Mouse (Mus musculus) splenic B cell, adult 2 months (primary cell): ENCODE data around the gene Zfp882.
A peak's percentile ranks its signal among the peaks of the same experiment; 100 is the strongest.
"Not testable (repeated sequence)": the region's sequence is repeated elsewhere in the genome, so short reads cannot be mapped to it uniquely, and the experiment has no call there.

Source experiments
- DNase-seq: peaks from one replicate; pipeline ENCODE4 v3.0.0-alpha.2; 2011; ENCODE audit warnings: low read depth, low spot score
- H3K27me3 ChIP-seq: 2 replicates; pipeline ENCODE4 v1.6.1; 2012; ENCODE audit warnings: mild to moderate bottlenecking, low read length, moderate library complexity, mixed read lengths; ENCODE audit not compliant: control insufficient read depth, poor library complexity, insufficient read depth, severe bottlenecking
- H3K36me3 ChIP-seq: 2 replicates; pipeline ENCODE4 v1.6.1; 2012; ENCODE audit warnings: mild to moderate bottlenecking, low read length, moderate library complexity, mixed read lengths; ENCODE audit not compliant: control insufficient read depth, poor library complexity, insufficient read depth, severe bottlenecking

Zfp882 gene

DNA sequence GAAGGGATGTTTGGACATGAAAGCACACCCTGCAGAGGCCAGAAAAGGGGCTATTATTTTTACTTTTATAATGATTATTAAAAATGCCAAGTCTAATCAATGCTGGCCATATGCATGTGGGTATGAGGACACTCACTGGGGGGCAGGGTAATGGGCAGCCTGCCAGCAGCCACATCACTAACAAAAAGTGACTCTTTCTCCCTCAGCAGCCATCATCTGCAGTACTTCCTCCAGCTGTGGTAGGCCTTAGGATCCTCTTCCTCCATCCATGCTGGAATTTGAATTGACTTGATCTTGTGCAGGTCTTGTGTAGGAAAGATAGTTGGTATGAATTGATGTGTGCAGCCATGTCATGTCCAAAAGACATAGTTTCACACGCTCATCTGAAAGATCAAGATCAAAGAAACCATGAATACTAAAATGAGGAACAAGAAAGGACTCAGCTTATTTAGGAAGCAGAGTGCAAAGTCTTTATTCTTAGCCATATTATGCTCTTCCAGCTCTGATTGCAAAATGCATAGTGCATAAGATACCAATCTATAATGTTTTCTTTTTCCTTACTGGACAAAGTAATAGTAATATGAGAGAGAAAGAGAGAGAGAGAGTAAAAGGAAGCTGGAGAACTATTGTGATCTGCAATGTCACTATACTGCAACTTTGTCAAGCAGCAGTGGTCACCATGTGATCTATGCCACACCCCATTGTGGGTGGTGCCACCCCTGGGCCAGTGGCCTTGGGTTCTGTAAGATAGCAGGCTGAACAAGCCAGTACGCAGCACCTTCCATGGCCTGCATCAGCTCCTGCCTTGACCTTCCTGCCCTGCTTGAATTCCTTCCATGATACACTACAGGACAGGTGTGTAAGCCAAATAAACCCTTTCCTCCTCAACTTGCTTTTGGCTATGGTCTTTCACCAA lies 32.1 kb downstream of the Zfp882 start:
- no peaks in the 10 kb centered on the region for H3K36me3 ChIP-seq
- DNase-seq: peak; percentile 31
- no peaks in the 10 kb centered on the region for H3K27me3 ChIP-seq

- DNase-seq: no peak
- Histone ChIP-seq H3K27me3 (no peaks in the 10 kb centered on the region), H3K36me3 (no peaks in the 10 kb centered on the region)
These were observed 33.4 kb downstream of the Zfp882 start for GRCm38 (mm10) chr8:71941776-71942175.

DNA sequence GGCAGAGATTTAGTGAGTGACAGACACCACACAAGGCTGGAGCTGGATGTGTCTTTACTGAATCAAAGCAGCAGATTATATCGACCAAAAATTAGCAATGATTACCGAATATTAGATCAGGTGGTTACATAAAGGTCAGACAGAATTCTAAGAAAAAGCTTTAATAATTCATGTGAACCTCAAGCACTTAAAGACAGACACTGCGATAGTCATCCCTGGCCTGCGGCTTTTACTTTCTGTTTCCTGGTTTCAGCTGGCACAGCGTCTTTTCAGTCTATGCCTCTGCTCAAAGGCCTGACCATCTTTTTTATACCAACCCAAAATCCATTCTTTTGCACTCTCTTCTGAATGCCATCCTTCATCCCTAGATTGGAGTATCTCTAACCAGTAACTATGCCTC lies 40.2 kb downstream of the Zfp882 start:
- Histone ChIP-seq H3K36me3 (no peaks in the 10 kb centered on the region), H3K27me3 (no peaks in the 10 kb centered on the region)
- DNase-seq: no peak

DNA sequence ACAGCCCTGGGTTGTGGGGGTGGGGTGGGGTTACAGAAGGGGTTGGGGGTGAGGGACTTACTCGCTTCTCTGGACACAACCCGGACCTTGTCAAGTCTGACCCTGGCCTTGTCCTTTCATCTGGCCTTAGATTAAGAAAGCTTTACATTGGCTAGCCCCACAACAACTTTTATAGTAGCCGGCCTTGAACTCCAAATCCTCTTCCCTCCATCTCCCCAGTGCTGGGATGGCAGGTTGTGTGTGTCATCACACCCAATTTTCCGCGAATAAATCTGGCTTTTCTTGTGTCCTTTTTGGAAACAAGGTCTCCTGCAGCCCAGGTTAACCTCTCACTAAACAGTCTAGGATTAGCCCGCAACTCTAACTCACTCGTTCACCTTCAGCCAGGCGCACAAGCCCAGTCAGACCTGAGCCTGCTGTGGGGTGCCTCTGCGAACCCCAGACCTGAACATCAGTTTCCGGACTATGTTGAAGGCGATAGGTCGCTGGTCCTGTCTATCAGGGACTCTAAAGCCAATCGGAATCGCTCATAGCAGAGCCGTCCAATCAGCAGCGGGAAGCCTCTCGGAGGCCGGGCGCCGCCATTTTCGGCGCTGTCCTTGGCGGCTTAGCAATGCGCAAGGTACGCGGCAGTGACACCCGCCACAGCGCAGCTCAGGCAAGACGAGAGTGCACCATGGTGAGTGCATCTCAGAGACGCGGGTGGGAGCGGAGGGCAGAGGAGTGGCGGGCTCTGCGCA lies 42.2 kb downstream of the Zfp882 start, which contains the start of gene Zfp961:
Zfp961 (plus strand) TSS at position 557 of the 740 bp plus-strand sequence.
- H3K27me3 ChIP-seq: no peaks in the 10 kb centered on the region
- no peaks in the 10 kb centered on the region for H3K36me3 ChIP-seq
- peak; percentile 99 for DNase-seq

- Histone ChIP-seq H3K36me3 (no peaks in the 10 kb centered on the region), H3K27me3 (no peaks in the 10 kb centered on the region)
- DNase-seq: peak; percentile 11
These were observed 43.2 kb downstream of the Zfp882 start for GRCm38 (mm10) chr8:71951436-71952161.

DNA sequence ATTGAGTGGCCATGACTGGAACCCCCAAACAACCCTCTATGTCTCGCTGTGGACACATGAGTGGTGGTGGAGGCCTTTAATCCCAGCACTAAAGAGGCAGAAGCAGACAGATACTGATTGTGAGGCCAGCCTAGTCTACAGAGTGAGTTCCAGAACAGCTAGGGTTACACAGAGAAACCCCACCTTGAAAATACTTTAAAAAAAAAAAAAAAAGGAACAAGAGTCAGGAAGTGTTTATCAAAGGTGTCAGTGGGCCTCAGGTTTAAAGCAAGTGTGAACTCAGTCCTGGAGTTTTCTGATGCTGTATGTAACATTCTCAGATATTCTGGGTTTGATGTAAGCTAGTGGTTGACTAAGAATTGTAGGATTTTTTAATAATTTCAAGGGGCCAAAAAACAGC lies 44.1 kb downstream of the Zfp882 start:
- H3K36me3 ChIP-seq: no peaks in the 10 kb centered on the region
- H3K27me3 ChIP-seq: no peaks in the 10 kb centered on the region
- DNase-seq: peak; percentile 10

DNA sequence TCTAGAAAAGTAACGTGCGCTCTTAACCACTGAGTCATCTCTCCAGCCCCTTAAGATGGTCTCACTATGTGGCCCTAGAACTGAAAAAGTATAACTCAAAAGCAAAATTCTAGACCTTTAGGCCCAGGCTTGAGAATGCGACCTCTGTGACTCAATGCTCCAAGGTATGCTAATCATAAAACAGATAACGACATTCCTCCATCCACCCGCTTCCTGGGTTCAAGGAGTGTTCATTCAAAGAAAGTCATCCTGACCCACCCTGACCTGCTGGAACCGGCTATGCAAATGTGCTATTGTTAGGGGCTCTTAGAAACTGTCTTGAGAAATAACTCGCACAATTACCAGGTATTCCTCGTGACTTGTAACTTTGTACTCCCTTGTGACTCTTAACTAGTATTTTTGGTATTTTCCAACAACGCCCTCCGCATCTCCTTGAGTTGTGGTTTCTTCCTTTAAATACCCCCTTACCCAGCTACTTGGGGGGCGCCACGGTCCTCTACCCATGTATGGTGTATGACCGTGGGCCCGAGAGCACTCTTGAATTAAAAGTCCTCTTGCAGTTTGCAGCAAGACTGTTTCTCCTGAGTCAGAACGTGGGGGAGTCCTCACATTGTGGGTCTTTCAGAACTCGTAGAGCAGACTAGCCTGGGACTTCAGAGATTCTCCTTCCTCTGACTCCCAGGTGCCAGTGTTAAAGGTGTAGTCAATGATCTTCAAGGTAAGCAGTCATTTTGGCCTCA lies 44.7 kb downstream of the Zfp882 start:
- not testable (repeated sequence) for DNase-seq, H3K27me3 ChIP-seq, H3K36me3 ChIP-seq

DNA sequence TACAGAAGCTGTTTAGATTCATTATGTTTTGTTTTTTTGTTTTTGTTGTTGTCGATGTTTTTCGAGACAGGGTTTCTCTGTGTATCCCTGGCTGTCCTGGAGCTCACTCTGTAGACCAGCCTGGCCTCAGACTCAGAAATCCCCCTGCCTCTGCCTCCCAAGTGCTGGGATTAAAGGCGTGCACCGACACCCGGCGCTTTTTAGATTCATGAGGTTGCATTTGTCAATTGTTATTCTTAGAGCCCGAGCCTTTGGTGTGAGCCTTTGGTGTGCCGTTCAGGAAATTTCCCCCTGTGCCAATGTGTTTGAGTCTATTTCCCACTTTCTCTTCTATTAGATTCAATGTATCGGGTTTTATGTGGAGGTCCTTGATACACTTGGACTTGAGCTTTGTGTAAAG lies 46.3 kb downstream of the Zfp882 start:
- H3K36me3 ChIP-seq: no peaks in the 10 kb centered on the region
- no peaks in the 10 kb centered on the region for H3K27me3 ChIP-seq
- DNase-seq: no peak

DNA sequence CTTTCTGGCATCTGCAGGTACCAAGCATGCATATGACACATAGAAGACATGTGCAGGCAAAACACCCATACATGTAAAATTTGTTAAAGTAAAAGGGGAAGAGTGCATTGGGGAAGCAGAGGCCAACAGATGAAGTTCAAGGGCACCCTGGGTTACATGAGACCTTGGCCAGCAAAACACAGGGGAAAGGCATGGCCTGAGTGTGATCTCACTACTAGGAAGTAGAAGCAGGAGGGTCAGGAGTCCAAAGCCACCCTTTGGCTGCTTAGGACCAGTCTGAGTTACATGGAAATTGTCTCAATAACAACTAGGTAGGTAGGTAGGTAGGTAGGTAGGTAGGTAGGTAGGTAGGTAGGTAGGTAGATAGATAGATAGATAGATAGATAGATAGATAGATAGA lies 52.1 kb downstream of the Zfp882 start:
- Histone ChIP-seq H3K36me3 (peaks cover 1% of the 10 kb centered on the region; the same call in 1 of the 2 replicates), H3K27me3 (no peaks in the 10 kb centered on the region)
- no peak for DNase-seq

DNA sequence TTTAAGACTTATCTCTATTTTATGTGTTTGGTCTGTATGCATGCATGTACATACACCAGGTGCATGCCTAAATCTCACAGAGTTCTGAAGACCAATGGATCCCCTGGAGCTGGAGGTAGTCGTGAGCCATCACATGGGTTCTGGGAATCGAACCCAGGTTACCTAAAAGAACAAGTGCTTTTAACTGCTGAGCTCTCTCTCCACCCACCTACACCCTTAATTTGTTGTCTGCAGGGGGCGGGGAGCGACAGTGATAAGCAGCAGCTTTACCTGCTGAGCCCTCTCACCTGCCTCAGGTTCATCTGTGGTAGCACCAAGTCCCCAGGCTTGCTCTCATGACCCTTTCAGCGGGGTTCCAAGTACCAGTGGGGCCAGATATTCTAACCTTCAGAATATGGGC lies 53.4 kb downstream of the Zfp882 start:
- no peaks in the 10 kb centered on the region for H3K27me3 ChIP-seq
- peaks cover 1% of the 10 kb centered on the region; the same call in 1 of the 2 replicates for H3K36me3 ChIP-seq
- no peak for DNase-seq

DNA sequence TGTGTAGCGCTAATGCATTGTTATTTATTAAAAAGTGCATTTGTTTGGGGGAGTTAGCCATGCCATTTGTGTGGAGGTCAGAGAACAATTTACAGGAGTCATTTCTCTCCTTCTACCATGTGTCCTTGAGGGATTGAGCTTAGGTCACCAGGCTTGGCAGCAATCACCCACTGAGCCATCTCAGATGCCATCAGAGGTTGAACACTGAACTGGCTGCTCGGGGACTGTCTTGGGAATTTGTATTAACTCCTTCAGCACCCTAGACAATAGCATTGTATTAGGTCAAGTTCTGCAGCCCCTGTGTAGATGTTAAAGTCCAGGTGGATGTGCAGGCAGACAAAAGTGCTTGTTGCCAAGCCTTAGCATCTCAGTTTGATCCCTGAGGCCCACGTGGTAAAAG lies 55.6 kb downstream of the Zfp882 start:
- H3K27me3 ChIP-seq: no peaks in the 10 kb centered on the region
- H3K36me3 ChIP-seq: peaks cover 4% of the 10 kb centered on the region; the same call in 1 of the 2 replicates
- DNase-seq: no peak

DNA sequence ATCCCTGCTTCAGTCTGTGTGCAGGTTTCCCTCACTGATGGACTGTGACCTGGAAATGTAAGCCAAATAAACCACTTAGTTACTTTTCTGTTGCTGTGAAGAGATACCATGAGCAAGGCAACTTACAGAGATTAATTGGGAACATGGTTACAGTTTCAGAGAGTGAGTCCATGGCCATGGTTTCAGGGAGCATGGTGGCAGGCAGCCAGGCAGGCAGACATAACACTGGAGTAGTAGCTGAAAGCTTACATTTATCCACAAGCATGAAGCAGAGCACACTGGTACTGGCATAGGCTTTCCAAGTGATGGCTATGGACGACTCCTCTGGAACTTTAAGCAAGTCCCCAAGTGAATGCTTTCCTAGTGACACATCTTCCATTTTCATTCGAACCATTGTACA lies 56.8 kb downstream of the Zfp882 start:
- DNase-seq: no peak
- peaks cover 4% of the 10 kb centered on the region; the same call in 1 of the 2 replicates for H3K36me3 ChIP-seq
- H3K27me3 ChIP-seq: no peaks in the 10 kb centered on the region
